Mouse (Mus musculus) v-Abl transformed pro-B cells (cell line): ENCODE results near the gene Hs6st1.

Source experiments
- in situ Hi-C, 2 experiments: fragments of 400-800 bp; cut with MboI; formaldehyde crosslinking; loops; one replicate each; pipeline ENCODE4 v1.15.1; 2025; ENCODE audit not compliant: unreplicated experiment in 2 of 2

Gene Hs6st1

DNA sequence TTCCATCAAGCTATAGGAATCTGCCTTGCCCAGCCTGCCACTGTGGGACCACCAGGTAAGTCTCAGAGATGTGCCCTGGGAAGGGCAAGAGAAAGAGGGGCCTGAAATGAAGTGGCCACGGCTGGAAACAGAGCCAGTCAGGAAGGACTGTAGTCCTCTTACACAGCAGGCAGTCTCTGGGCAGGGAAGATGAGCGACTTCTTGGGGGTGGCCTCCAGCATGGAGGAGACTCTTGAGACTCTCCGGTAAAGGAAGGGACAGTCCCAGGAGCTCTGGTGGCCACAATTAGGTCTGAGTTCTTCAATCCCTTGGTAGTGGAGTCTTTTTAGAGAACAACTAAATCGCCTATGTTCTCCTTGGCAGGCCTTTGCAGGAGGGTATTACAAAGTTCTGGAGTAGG lies 4.0 kb upstream of the Hs6st1 start:
- in situ Hi-C loops = loop anchor here in 1 of 2 experiments (10.0 kb wide), 2 partner anchors 411 to 1179 kb away; partner anchors contain the start of gene Cnnm4

DNA sequence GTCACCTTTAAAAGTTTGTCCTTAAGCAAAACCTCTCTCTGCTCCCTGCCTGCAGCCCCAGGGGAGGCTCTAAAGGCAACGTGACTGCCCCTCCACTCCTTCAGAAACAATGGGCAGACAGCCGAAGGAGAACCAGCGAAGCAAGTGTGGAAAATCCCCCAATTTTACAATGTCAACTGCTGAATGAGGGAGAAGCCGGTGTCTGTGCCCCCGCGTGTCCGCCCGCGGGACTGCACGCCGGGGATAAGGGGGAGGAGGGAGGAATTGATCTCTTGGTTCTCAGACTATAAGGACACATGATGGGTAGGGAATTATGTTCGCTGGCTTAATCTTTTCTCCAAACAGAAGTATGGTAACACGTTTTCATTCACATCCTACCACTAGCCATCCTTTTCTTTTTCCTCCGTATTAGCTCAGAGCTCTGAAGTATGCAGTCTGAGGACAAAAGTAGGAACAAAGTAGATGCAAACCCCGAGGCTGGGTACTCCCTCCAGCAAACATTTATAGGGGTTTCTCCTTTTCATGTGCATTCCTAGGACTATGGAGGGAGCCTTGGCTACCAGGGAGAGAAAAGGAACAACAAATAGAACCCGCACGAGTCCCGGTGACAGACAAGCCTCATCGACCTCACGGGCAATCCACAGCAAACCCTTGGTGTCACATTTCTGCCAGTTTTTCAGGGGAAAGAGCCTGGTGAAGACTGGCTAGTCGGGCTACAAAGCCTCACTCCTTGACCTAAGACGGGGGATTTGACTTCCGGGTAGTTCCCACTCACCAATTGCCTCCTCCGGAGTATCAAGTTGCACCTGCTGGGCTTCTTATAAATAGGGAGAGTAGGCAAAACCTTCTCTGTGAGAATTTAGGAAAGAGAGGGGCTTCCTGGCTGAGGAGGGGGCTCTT lies 3.1 kb upstream of the Hs6st1 start:
- in situ Hi-C loops = loop anchor here (5.0 to 10.0 kb wide), 3 partner anchors 67 to 1180 kb away; partner anchors contain the start of gene Cnnm4 (in 1 of the 2)

DNA sequence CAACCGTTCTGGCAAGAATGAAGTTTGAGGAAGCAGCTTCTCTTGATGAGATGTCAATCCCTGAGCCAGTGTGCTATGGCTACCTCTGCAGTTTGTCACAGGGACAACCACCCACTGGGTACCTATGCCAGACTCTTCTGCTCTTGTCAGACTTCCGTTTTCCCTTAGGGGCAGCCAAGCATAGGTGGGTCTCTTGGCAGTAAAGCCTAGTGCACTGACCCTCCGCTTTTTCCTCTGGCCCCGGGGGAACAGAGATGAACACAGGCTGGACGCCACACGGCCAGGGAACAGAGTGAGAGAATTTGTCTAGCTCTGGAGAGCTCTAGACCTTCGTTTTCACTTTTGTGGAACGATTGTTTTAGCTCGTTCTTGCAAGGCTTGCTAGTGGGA lies 2.4 kb upstream of the Hs6st1 start:
- in situ Hi-C loops = loop anchor here (5.0 to 10.0 kb wide), 3 partner anchors 67 to 1181 kb away; partner anchors contain the start of gene Cnnm4 (in 1 of the 2)

DNA sequence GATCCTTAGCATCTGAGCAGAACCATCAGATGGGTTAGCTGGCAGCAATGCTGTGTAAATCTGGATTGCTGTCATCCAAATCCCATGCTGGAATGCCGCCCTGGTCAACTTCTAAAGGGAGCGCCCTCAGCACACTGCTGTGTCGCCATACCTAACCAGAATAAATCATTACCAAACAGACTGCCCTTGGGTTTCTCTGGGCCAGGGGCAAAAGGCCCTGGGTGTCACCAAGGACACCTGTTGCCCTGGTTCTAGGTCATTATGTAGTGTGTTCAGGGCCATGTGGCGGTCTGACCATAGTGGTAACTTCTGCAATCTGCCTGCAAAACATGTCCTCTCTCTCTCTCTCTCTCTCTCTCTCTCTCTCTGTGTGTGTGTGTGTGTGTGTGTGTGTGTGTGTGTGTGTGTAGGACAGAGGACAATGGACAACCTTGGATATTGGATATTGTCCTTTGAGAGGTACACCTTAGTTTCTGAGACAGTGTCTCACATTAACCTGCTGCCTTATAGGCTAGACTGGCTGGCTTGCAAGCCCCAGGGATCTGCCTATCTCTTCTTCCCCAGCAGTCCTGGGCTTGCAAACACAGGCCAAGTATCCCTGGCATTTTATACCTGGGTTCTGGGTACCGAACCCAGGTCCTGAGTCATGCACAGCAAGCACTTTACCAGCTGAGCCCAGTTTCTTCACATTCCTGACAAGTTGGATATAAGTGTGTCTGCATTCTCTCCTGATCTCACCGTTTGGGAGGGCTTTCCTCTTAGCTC lies 1.8 kb upstream of the Hs6st1 start:
- in situ Hi-C loops = loop anchor here (5.0 to 10.0 kb wide), 3 partner anchors 66 to 1182 kb away; partner anchors contain the start of gene Cnnm4 (in 1 of the 2)

DNA sequence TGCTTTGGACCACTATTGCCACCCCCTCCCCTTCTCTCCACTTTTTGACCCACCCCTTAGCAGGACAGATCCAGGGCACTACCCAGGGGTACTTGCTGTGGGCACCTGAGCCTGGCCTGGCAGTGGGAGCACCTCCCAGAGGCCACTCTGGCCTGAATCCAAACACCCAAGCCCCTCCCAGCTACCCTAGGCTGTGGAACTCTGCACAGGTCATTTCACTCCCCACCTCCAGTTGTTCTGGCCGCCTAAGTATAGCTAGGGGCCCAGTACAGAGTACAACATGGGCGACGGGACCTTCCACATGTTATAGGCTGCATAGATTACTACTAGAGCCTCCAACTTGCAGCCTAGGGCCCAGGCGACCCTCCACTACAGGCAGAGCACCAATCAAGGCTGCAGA lies 999 bp upstream of the Hs6st1 start:
- in situ Hi-C loops = loop anchor here (5.0 to 10.0 kb wide), 3 partner anchors 65 to 1182 kb away; partner anchors contain the start of gene Cnnm4 (in 1 of the 2)

DNA sequence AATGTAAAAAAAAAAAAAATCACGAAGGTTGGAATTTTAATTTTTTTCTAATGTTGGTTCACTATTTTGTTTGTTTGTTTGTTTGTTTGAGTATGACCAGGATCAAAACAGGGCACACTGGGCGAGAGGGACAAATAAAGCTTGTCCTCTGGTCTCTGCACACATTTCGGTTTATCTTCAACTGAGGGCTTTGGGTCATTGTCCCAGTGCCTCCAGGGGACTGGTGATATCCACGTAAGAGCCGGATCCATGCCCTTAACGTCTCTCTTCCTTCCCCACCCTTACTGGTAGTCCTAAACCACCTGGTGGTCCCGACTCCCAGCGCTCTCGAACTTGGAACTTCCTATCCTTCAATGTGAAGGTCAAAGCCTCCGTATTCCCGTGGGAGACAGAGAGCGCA lies 589 bp upstream of the Hs6st1 start:
- in situ Hi-C loops = loop anchor here (5.0 to 10.0 kb wide), 3 partner anchors 65 to 1183 kb away; partner anchors contain the start of gene Cnnm4 (in 1 of the 2)

DNA sequence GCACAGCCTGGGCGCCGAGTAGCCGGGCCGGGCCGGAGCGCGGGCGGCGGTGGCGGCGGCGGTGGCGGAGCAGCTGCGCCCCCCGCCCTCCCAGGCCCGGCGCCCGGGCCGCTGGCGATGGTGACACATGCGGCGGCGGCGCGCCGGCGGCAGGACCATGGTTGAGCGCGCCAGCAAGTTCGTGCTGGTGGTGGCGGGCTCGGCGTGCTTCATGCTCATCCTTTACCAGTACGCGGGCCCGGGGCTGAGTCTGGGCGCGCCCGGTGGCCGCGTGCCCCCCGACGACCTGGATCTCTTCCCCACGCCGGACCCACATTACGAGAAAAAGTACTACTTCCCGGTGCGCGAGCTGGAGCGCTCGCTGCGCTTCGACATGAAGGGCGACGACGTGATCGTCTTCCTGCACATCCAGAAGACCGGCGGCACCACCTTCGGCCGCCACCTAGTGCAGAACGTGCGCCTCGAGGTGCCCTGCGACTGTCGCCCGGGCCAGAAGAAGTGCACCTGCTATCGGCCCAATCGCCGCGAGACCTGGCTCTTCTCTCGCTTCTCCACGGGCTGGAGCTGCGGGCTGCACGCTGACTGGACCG lies 426 bp downstream of the Hs6st1 start:
- in situ Hi-C loops = loop anchor here (5.0 to 10.0 kb wide), 3 partner anchors 64 to 1184 kb away; partner anchors contain the start of gene Cnnm4 (in 1 of the 2)

DNA sequence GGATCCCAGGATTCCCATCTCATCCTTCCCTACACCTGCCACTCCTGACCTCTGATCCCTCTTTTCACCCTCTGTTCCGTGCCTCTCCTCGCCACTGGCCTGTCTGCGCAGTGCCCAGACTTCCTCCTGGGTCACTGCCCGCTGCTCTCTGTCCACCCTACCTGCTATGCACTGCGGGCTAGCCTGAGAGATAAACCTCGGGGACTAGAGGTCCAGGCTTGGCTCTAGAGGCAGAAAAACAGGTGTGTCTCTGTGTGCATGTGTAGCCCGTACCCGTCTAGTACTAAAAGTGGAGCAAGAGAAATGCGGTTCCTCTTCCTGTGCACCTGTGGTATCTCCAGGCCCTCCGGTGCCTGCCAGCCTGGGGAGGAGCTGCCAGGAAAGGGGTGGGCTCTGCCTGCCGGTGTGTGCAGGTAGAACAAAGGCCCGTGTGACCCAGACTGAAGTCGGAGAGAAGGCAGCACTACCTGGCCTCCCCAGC lies 1.1 kb downstream of the Hs6st1 start:
- in situ Hi-C loops = loop anchor here (5.0 to 10.0 kb wide), 3 partner anchors 63 to 1185 kb away; partner anchors contain the start of gene Cnnm4 (in 1 of the 2)

DNA sequence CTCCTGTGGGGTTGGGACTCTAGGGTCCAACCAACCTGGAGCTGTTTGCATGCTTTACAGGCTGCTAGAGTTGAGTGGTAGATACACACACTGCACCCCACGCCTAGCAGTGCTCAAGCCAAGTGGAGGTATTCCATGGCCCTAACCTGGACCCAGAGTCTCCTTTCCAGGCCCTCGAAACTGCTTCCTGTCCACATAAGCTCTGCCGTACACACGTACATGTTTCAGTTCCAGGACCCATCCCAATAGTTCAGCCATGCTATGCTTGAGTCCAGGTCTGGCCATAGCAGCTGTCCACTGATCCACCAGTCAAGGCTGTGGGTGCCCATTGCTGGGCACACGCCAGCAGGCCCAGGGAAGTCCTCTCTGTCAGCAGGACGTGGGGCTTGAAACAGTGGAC lies 2.0 kb downstream of the Hs6st1 start:
- in situ Hi-C loops = loop anchor here in 1 of 2 experiments (10.0 kb wide), 1 partner anchor 195 kb away; no protein-coding TSS in a partner anchor

DNA sequence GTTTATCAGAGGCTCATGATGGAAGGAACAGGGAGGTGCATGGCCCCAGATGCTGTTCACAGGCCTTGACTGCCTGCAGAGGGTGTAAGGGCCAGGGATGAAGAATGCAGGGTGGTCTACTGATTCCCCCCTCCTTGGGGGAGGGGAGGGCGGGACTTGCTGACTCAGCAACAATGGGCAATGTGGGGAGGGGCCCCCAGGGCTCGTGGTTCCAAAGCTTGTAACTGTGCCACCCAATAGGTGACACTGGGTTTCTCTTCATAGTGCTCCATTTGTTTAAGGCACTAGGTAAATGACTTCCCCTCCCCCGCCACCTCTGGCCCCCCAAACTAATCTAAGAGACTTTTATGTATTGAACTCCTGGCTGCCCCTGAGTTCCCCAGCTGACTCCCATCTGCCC lies 2.5 kb downstream of the Hs6st1 start:
- in situ Hi-C loops = loop anchor here in 1 of 2 experiments (10.0 kb wide), 1 partner anchor 194 kb away; no protein-coding TSS in a partner anchor

DNA sequence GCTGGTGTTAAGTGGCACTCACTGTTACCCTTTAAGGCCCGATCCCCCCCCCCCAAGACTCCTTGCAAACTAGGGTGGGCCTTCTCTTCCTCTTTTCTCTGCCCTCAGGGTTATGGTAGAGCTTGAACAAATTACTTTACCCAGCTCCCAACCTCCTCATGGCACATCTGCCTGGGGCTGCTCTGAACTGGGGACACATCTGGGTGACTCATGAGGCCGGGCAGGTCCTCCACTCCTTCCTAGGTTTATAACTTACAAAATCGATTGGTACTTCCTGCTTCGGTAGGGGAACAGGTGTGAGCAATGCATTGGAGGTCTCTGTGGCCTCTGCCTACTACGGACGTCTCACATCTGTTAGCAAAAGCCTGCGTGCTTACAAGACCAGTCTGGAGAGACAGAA lies 3.0 kb downstream of the Hs6st1 start:
- in situ Hi-C loops = loop anchor here in 1 of 2 experiments (10.0 kb wide), 1 partner anchor 194 kb away; no protein-coding TSS in a partner anchor

DNA sequence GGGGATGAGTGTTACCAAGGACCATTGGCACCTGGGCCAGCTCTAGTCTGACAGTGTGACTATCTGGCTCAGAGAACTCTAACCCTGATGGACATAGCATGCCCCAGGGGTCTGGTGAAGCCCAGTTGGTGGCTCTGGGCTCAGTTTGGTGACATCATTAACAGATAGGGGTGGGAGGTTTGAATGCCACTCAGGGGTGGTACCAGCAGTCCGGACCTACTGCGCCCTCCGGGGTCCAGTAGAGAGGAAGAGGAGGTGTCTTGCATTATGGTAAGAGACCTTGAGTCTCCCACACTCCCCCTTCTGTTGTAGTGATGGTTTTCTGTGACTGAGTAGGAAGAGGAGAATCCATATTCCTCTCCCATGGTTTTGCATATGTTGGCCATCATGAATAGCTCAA lies 3.4 kb downstream of the Hs6st1 start:
- in situ Hi-C loops = loop anchor here in 1 of 2 experiments (10.0 kb wide), 1 partner anchor 193 kb away; no protein-coding TSS in a partner anchor

DNA sequence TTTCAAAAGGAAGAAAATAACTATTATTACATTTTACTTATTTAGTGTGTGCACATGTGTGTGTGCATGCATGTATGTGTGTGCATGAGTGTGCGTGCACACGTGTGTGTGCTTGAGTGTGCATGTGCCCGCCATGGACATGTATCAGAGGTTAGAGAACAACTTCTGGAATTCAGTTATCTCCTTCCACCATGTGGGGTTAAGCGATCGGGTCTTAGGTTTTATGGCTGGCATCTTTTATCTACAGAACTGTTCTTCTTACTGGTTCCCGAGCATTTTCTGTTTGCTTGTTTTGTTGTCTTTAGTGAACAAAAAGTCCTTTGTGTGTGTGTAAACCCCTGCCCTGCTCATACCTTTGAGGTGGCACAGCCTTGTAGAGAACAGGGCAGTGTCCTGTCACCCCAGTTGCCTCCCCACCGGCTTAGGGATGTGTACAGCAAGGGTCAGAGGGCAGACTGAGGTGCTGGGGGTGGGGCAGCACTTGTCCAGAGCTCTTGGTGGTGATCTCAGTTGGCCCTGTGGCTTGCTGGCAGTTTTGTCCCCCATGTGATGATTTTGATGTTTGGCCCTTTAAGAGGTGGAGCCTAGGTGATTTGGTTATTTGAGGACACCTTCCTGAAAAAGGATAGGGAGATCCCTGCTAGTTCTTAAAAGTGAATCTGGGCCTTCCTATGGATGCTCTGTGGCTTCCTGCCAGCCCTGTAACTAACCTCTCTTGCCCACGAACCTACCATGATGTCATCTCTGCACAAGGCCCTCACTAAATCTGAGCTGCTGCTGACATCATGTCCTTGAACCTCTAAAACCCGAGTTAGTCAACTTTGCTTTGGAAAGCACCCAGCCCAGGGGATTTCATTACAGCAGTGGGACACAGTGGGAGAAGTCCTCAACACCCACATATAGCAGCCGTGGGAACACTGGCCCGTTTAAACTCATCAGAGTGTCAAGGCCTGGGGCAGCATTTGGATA lies 4.7 kb downstream of the Hs6st1 start:
- in situ Hi-C loops = loop anchor here in 1 of 2 experiments (10.0 kb wide), 1 partner anchor 192 kb away; no protein-coding TSS in a partner anchor

DNA sequence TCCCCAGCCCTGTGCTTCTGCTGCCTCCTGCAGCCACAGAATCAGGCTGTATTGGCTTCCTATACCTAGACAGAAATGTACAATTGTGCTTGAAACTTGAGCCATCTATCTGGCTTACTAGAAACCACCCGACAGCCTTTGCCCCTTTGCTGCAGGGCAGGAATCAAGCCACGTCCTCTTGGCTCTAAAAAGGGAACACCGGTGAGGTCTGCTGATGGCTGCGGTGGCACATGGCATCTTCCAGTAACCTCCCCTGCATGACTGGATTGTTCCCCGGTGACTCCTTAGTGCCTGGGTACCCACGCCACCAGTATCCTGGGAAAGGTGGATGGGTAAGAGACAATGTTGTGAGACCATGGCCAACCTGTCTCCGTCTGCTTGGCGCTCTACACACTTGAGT lies 5.4 kb downstream of the Hs6st1 start:
- in situ Hi-C loops = loop anchor here in 1 of 2 experiments (10.0 kb wide), 1 partner anchor 191 kb away; no protein-coding TSS in a partner anchor

DNA sequence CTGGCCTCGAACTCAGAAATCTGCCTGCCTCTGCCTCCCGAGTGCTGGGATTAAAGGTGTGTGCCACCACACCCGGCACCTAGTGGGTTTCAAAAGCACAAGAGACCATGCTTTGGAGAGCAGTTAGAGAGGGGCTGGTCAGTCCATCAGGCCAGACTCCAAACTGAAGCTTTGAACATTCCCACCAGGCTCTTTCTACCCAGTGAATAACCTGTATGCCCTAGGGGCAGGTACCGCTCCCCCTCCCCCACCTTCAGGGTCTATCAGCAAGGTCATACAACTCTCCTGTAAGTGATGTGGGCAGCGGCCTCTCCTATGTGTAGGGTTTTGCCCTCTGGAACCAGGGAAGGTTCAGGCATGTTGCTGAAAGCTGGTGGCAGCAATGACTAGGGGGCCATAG lies 6.0 kb downstream of the Hs6st1 start:
- in situ Hi-C loops = loop anchor here in 1 of 2 experiments (10.0 kb wide), 1 partner anchor 191 kb away; no protein-coding TSS in a partner anchor

DNA sequence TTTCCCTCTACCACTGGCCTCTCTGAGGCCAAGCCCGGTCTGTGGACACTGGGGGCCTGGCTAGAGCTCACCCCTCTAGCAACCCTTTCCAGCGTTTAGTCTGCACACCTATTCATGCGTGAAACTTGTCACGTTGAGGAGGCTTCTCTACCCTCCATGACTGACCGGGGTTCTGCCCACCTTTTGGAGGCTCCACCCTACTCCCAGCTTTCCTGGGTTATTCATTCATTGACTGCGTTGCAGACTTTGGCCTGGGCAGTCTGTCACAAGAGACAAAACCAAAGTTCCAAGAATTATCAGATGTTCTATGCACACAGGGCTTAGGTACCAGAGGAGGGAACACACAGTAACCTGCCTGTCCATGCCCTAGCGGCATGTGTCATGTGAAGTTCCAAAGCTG lies 6.8 kb downstream of the Hs6st1 start:
- in situ Hi-C loops = loop anchor here in 1 of 2 experiments (10.0 kb wide), 1 partner anchor 190 kb away; no protein-coding TSS in a partner anchor

DNA sequence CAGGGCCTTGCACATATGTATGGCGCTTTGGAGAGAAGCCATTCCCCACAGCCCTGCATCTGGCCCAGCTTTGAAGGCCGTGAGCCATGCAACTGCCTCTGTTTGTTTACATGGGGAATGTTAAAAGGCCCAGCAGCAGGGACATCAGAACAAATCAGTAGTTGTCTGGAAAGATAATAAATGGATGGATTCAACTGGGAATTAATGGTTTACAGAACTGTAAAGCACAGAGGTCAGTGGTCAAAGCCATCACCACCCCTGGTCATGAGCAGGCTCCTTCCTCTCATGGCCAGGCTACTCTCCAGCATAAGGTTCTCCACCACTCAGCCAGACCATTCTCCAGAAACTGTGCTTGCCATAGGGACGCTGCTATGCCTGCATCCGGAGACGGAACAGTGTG lies 7.5 kb downstream of the Hs6st1 start:
- in situ Hi-C loops = loop anchor here in 1 of 2 experiments (10.0 kb wide), 1 partner anchor 189 kb away; no protein-coding TSS in a partner anchor

DNA sequence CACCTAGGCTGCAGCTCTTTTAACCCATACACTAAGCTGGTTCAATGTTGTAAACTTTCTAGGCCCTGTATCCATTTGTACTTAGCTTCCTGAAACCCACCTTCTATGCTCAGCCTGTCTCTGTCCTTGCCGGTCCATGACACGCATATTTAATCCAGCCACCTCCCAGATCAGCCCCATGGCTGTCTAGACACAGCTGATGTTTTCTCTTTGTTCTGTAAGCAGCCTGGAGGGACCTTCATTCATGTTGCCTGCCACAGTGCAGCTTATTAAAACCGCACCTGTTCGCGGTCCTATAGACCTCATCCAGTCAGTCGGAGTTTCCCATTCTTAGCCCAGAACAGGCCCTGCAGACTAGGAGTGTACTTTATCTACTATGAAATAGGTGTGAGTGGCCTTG lies 8.9 kb downstream of the Hs6st1 start:
- in situ Hi-C loops = loop anchor here in 1 of 2 experiments (10.0 kb wide), 1 partner anchor 188 kb away; no protein-coding TSS in a partner anchor
